Mouse (Mus musculus) heart, embryonic 13.5 days (tissue): ENCODE results near the gene Prelid3b. TPM values are rescaled to one million over a fixed set of nuclear protein-coding genes. Genes with fewer than 3 reads are reported as not detected.
A peak's percentile ranks its signal among the peaks of the same experiment; 100 is the strongest.

ENCODE experiments used
- ATAC-seq: fragments of 200-750 bp; cut with Nextera tagmentation; 2 replicates; pipeline ENCODE4 v1.8.0; 2017; ENCODE audit warnings: moderate TSS enrichment; ENCODE audit not compliant: insufficient number of reproducible peaks, low FRiP score, low TSS enrichment; ENCODE audit errors: extremely low read depth
- H3K27ac ChIP-seq: fragments of 300-500 bp; sonication (generic); replicated peaks from 2 replicates; pipeline ENCODE4 v1.5.1; 2015; ENCODE audit warnings: moderate library complexity, mild to moderate bottlenecking, inconsistent platforms
- H3K27me3 ChIP-seq: fragments of 300-500 bp; sonication (generic); replicated peaks from 2 replicates; pipeline ENCODE4 v1.6.1; 2015; ENCODE audit warnings: mild to moderate bottlenecking, inconsistent platforms
- H3K36me3 ChIP-seq: fragments of 300-500 bp; sonication (generic); 2 replicates; pipeline ENCODE4 v1.6.1; 2015; ENCODE audit warnings: mild to moderate bottlenecking, inconsistent platforms
- H3K4me1 ChIP-seq: fragments of 300-500 bp; sonication (generic); 2 replicates; pipeline ENCODE4 v1.6.1; 2015; ENCODE audit warnings: inconsistent platforms
- H3K4me2 ChIP-seq: fragments of 300-500 bp; sonication (generic); 2 replicates; pipeline ENCODE4 v1.6.1; 2015; ENCODE audit warnings: inconsistent platforms, mild to moderate bottlenecking, moderate library complexity
- H3K4me3 ChIP-seq: fragments of 300-500 bp; sonication (generic); 2 replicates; pipeline ENCODE4 v1.5.1; 2015; ENCODE audit warnings: moderate library complexity, mild to moderate bottlenecking, inconsistent platforms
- H3K9ac ChIP-seq: fragments of 300-500 bp; sonication (generic); 2 replicates; pipeline ENCODE4 v1.6.1; 2015; ENCODE audit warnings: inconsistent platforms, mild to moderate bottlenecking, moderate library complexity
- H3K9me3 ChIP-seq: fragments of 300-500 bp; sonication (generic); 2 replicates; pipeline ENCODE4 v1.6.1; 2016; ENCODE audit warnings: inconsistent platforms
- WGBS: fragments of 180-500 bp; shearing (Covaris S2); methylation state at CpG from one replicate; pipeline ENCODE4 v1.1.7; 2015; ENCODE audit warnings: mixed read lengths; 5-methylcytosine and 5-hydroxymethylcytosine counted together
- polyA plus RNA-seq: library from polyadenylated mRNA; unstranded; fragments of >200 nt; fragmentation: Nextera tagmentation; extraction: Ambion mirVana; gene quantifications from 2 replicates; pipeline ENCODE4 v1.2.1, GENCODE M21; 2015

Prelid3b gene
- polyA plus RNA-seq, 1 experiment from 2014 or later: 125 TPM

GRCm38 (mm10) chr2:174453681-174454080 lies 19.2 kb downstream of the Prelid3b start:
- H3K9ac ChIP-seq: no peak overlapping the region
- no peak overlapping the region for H3K4me3 ChIP-seq
- 43% methylated on average over 7 of the region's 7 CpGs for WGBS
- H3K4me2 ChIP-seq: peak overlapping the region; percentile 6; the same call in 1 of the 2 replicates
- H3K9me3 ChIP-seq: no peaks in the 10 kb centered on the region
- ATAC-seq: no peak
- H3K27me3 ChIP-seq: no peaks in the 10 kb centered on the region
- H3K36me3 ChIP-seq: no peaks in the 10 kb centered on the region
- H3K27ac ChIP-seq: no peak overlapping the region
- H3K4me1 ChIP-seq: peaks cover 5% of the 10 kb centered on the region

DNA sequence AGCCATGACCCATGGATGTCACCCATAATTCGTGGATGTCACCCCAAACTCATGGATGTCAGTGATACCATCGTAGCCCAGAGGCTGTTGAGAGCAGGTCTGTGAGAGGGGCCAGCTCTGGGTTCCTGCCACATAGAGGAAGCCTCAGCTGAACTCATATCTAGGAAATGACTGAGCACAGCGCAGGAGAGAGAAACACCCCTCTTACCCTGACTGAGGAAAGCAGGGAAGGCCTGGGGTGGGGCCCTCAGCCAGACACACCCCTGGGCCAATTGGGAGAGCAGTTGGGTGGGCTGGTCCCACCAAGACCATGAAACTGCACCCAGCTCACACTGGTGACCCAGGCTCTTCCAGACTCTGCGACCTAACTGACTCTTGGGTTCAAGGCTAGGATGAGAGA lies 22.5 kb downstream of the Prelid3b start, which contains the start of gene Tubb1:
Gene Tubb1, plus strand, starts transcription at position 343 of the 400 bp plus-strand sequence.
- no peak for ATAC-seq
- peaks cover 5% of the 10 kb centered on the region for H3K4me1 ChIP-seq
- no peaks in the 10 kb centered on the region for H3K9me3 ChIP-seq
- H3K27ac ChIP-seq: no peak within 1 kb of the TSS
- WGBS: 61% methylated on average over 4 of the region's 4 CpGs
- H3K9ac ChIP-seq: no peak within 1 kb of the TSS
- no peak within 1 kb of the TSS for H3K4me2 ChIP-seq
- H3K27me3 ChIP-seq: no peaks in the 10 kb centered on the region
- no peaks in the 10 kb centered on the region for H3K36me3 ChIP-seq
- no peak within 1 kb of the TSS for H3K4me3 ChIP-seq

GRCm38 (mm10) chr2:174448405-174448804 lies 24.5 kb downstream of the Prelid3b start:
- no peak overlapping the region for H3K4me3 ChIP-seq
- no peaks in the 10 kb centered on the region for H3K36me3 ChIP-seq
- H3K9me3 ChIP-seq: no peaks in the 10 kb centered on the region
- H3K4me2 ChIP-seq: no peak overlapping the region
- H3K4me1 ChIP-seq: peaks cover under 1% of the 10 kb centered on the region
- ATAC-seq: no peak
- WGBS: 81% methylated on average over 4 of the region's 4 CpGs
- no peaks in the 10 kb centered on the region for H3K27me3 ChIP-seq
- no peak overlapping the region for H3K27ac ChIP-seq
- H3K9ac ChIP-seq: no peak overlapping the region

GRCm38 (mm10) chr2:174446905-174447304 lies 26.0 kb downstream of the Prelid3b start:
- WGBS: 61% methylated on average over 8 of the region's 8 CpGs
- Histone ChIP-seq H3K36me3 (no peaks in the 10 kb centered on the region), H3K4me2 (no peak overlapping the region), H3K4me3 (no peak overlapping the region), H3K9me3 (no peaks in the 10 kb centered on the region), H3K4me1 (peaks cover 10% of the 10 kb centered on the region), H3K9ac (no peak overlapping the region), H3K27me3 (no peaks in the 10 kb centered on the region), H3K27ac (no peak overlapping the region)
- no peak for ATAC-seq

GRCm38 (mm10) chr2:174446492-174446891 lies 26.4 kb downstream of the Prelid3b start:
- Histone ChIP-seq H3K9ac (no peak overlapping the region), H3K4me2 (no peak overlapping the region), H3K27me3 (no peaks in the 10 kb centered on the region), H3K36me3 (no peaks in the 10 kb centered on the region), H3K4me1 (peaks cover 14% of the 10 kb centered on the region), H3K9me3 (no peaks in the 10 kb centered on the region), H3K4me3 (no peak overlapping the region), H3K27ac (no peak overlapping the region)
- 63% methylated on average over 7 of the region's 7 CpGs for WGBS
- no peak for ATAC-seq

DNA sequence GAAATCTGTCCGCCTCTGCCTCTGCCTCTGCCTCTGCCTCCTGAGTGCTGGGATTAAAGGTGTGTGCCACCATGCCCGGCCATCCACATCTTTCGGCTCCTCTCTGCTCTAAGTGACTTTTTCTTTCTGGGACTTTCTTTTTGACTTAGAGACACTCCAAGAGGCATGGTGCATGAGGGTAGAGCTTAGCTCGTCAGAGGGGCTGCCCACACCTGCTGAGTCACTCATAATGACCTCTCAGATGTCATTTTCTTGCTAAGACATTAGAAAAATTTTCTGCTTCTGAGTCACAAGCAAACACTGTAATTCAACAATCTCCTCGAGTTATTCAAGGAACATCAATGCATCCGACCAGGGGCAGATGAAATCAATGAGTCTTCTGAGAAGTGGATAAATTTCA lies 27.9 kb downstream of the Prelid3b start:
- no peaks in the 10 kb centered on the region for H3K36me3 ChIP-seq
- no peak overlapping the region for H3K4me3 ChIP-seq
- H3K9ac ChIP-seq: no peak overlapping the region
- 77% methylated on average over 6 of the region's 6 CpGs for WGBS
- no peaks in the 10 kb centered on the region for H3K9me3 ChIP-seq
- H3K4me2 ChIP-seq: no peak overlapping the region
- no peak for ATAC-seq
- H3K27me3 ChIP-seq: no peaks in the 10 kb centered on the region
- H3K27ac ChIP-seq: no peak overlapping the region
- H3K4me1 ChIP-seq: peaks cover 17% of the 10 kb centered on the region

DNA sequence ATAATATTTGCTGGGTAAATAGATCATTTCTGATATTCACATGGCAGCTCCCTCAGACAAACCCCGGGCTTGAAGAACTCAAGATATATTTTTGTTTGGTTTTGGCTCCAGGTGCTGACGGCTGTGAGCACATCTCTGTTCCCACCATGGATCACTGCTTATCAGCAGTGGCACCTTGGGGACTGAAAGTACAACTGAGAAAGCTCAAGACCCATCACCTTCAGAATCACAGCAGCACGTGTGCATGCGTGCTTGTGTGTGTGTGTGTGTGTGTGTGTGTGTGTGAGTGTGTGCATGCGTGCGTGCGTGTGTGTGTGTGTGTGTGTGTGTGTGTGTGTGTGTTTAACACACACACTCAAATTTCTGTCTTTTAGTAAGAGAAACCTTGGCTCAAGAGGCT lies 28.5 kb downstream of the Prelid3b start:
- no peak overlapping the region for H3K9ac ChIP-seq
- no peaks in the 10 kb centered on the region for H3K36me3 ChIP-seq
- H3K4me3 ChIP-seq: no peak overlapping the region
- H3K4me1 ChIP-seq: peaks cover 22% of the 10 kb centered on the region
- H3K4me2 ChIP-seq: no peak overlapping the region
- no peak overlapping the region for H3K27ac ChIP-seq
- no peaks in the 10 kb centered on the region for H3K9me3 ChIP-seq
- no peak for ATAC-seq
- 68% methylated on average over 7 of the region's 7 CpGs for WGBS
- H3K27me3 ChIP-seq: no peaks in the 10 kb centered on the region

GRCm38 (mm10) chr2:174443046-174443445 lies 29.8 kb downstream of the Prelid3b start:
- Histone ChIP-seq H3K9me3 (no peaks in the 10 kb centered on the region), H3K27me3 (no peaks in the 10 kb centered on the region), H3K27ac (peak overlapping the region; percentile 12; the same call in 1 of the 2 replicates), H3K9ac (no peak overlapping the region), H3K36me3 (no peaks in the 10 kb centered on the region), H3K4me2 (no peak overlapping the region), H3K4me3 (no peak overlapping the region), H3K4me1 (peaks cover 32% of the 10 kb centered on the region)
- WGBS: 50% methylated on average over 2 of the region's 2 CpGs
- ATAC-seq: no peak

- Histone ChIP-seq H3K4me3 (no peak overlapping the region), H3K4me1 (peaks cover 38% of the 10 kb centered on the region), H3K27me3 (no peaks in the 10 kb centered on the region), H3K36me3 (no peaks in the 10 kb centered on the region), H3K9ac (no peak overlapping the region), H3K4me2 (no peak overlapping the region), H3K9me3 (no peaks in the 10 kb centered on the region), H3K27ac (peak overlapping the region; percentile 12)
- 61% methylated on average over 9 of the region's 9 CpGs for WGBS
- ATAC-seq: no peak
Observed at GRCm38 (mm10) chr2:174442460-174442859, 30.4 kb downstream of the Prelid3b start.

GRCm38 (mm10) chr2:174441898-174442297 lies 31.0 kb downstream of the Prelid3b start:
- no peak overlapping the region for H3K4me3 ChIP-seq
- H3K9me3 ChIP-seq: no peaks in the 10 kb centered on the region
- WGBS: 59% methylated on average over 4 of the region's 4 CpGs
- H3K27ac ChIP-seq: no peak overlapping the region
- no peak overlapping the region for H3K9ac ChIP-seq
- ATAC-seq: no peak
- no peaks in the 10 kb centered on the region for H3K27me3 ChIP-seq
- no peak overlapping the region for H3K4me2 ChIP-seq
- H3K36me3 ChIP-seq: no peaks in the 10 kb centered on the region
- peaks cover 39% of the 10 kb centered on the region for H3K4me1 ChIP-seq

- H3K9me3 ChIP-seq: no peaks in the 10 kb centered on the region
- no peak overlapping the region for H3K9ac ChIP-seq
- WGBS: 81% methylated on average over 9 of the region's 9 CpGs
- no peak for ATAC-seq
- no peak overlapping the region for H3K4me3 ChIP-seq
- H3K27ac ChIP-seq: no peak overlapping the region
- H3K27me3 ChIP-seq: no peaks in the 10 kb centered on the region
- peaks cover 39% of the 10 kb centered on the region for H3K4me1 ChIP-seq
- H3K4me2 ChIP-seq: no peak overlapping the region
- H3K36me3 ChIP-seq: peaks cover 9% of the 10 kb centered on the region
Observed at GRCm38 (mm10) chr2:174439961-174440360, 32.9 kb downstream of the Prelid3b start.

GRCm38 (mm10) chr2:174439450-174439838 lies 33.4 kb downstream of the Prelid3b start:
- Histone ChIP-seq H3K4me1 (peaks cover 39% of the 10 kb centered on the region), H3K9ac (peak overlapping the region; percentile 82), H3K9me3 (no peaks in the 10 kb centered on the region), H3K4me3 (peak overlapping the region; percentile 75; the same call in 1 of the 2 replicates), H3K27ac (no peak overlapping the region), H3K27me3 (no peaks in the 10 kb centered on the region), H3K4me2 (peak overlapping the region; percentile 88), H3K36me3 (peaks cover 14% of the 10 kb centered on the region)
- 29% methylated on average over 5 of the region's 5 CpGs for WGBS
- ATAC-seq: no peak
